Mouse (Mus musculus) C2C12 (cell line): ENCODE measurements around the gene Tasp1. TPM values are rescaled to one million over a fixed set of nuclear protein-coding genes. Genes with fewer than 3 reads are reported as not detected.

Experiments
- H3K27me3 ChIP-seq: one replicate; pipeline ENCODE4 v1.6.1; 2011; ENCODE audit not compliant: control insufficient read depth, insufficient read depth, insufficient read length
- H3K36me3 ChIP-seq: one replicate; pipeline ENCODE4 v1.6.1; 2011; ENCODE audit not compliant: control insufficient read depth, insufficient read depth
- H3K4me3 ChIP-seq: one replicate; pipeline ENCODE4 v1.5.1; 2011; ENCODE audit warnings: mild to moderate bottlenecking, control low read depth; ENCODE audit not compliant: poor library complexity, insufficient read depth, severe bottlenecking
- H3K79me2 ChIP-seq: one replicate; pipeline ENCODE4 v1.6.1; 2011; ENCODE audit not compliant: control insufficient read depth, insufficient read depth
- H3K79me3 ChIP-seq: one replicate; pipeline ENCODE4 v1.6.1; 2011; ENCODE audit warnings: low read depth, control low read depth
- H3ac ChIP-seq: one replicate; pipeline ENCODE3; 2011; ENCODE audit warnings: low read depth; ENCODE audit not compliant: control insufficient read depth, insufficient read length
- CEBPB ChIP-seq: IDR thresholded peaks from one replicate; pipeline ENCODE4 v1.6.1; 2011; ENCODE audit warnings: low read depth, mild to moderate bottlenecking, control low read depth, moderate library complexity
- CTCF ChIP-seq: IDR thresholded peaks from one replicate; pipeline ENCODE4 v1.5.1; 2011; ENCODE audit not compliant: control insufficient read depth, insufficient read depth, insufficient read length
- FOSL1 ChIP-seq: IDR thresholded peaks from one replicate; pipeline ENCODE4 v1.8.0; 2011; ENCODE audit warnings: mild to moderate bottlenecking, low read length; ENCODE audit not compliant: poor library complexity, insufficient read depth, severe bottlenecking
- MAX ChIP-seq: IDR thresholded peaks from one replicate; pipeline ENCODE4 v1.6.1; 2011; ENCODE audit warnings: mild to moderate bottlenecking, control low read depth
- MYOD1 ChIP-seq: IDR thresholded peaks from one replicate; pipeline ENCODE4 v1.6.1; 2011; ENCODE audit warnings: low read depth; ENCODE audit not compliant: control insufficient read depth, insufficient read length
- MYOG ChIP-seq: IDR thresholded peaks from one replicate; pipeline ENCODE4 v1.6.1; 2011; ENCODE audit not compliant: control insufficient read depth, insufficient read length; ENCODE audit errors: extremely low read depth
- USF1 ChIP-seq: IDR thresholded peaks from one replicate; pipeline ENCODE4 v1.6.1; 2011; ENCODE audit warnings: low read depth, mild to moderate bottlenecking, control low read depth, moderate library complexity
- polyA plus RNA-seq: library from polyadenylated mRNA; unstranded; fragments of >200 nt; fragmentation: generic; extraction: Trizol; gene quantifications from one replicate; pipeline ENCODE4 v1.2.1, GENCODE M21; 2012; ENCODE audit warnings: missing spikeins

The Tasp1 gene
- polyA plus RNA-seq, 1 experiment = 5.5 TPM

DNA sequence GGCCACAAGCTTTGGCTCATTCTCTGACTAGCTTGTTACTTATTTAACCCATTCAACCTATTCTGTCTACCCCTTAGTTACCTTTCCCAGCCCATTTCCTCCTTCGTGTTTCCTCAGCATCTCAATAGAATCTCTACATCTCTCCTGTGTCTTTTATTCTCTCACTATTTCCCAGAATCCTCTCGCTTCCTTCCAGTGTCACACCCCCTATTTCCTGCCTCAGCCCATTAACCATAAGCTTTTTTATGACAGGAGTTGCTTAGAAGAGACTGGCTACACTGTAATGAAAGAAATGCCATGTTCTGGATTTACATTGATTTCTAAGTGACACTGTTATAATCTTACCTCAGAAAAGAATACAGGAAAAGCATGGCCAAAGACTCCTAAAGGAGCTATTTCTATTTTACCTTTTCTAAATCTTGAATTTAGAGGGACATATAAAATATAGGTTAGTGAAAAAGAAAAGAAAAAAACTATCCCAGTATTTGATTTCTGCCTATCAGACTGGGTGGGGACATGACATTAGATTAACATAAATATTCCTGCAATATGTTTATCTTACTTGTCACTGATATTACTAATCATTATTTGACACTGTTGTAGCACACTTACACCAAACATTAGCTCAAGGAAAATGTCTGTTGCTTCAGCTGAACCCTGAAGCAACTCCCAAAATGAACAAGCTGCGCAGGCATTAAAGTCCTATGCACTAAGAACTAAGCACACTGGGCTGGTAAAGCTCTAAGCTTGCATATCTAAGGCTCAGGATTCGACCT is 6.3 kb downstream of the Tasp1 start:
- H3K27me3 ChIP-seq = no peaks in the 10 kb centered on the region
- TF ChIP-seq USF1 (no peak), MYOD1 (no peak), CEBPB (no peak), MYOG (no peak), MAX (no peak), CTCF (no peak)
- H3K79me2 ChIP-seq = peaks cover 78% of the 10 kb centered on the region
- peaks cover 13% of the 10 kb centered on the region for H3K36me3 ChIP-seq
- peaks cover 33% of the 10 kb centered on the region for H3K79me3 ChIP-seq
- H3K4me3 ChIP-seq = no peak overlapping the region
- no peak overlapping the region for H3ac ChIP-seq

- no peak for TF ChIP-seq CTCF
- TF ChIP-seq MAX = no peak
- no peak for TF ChIP-seq MYOG
- TF ChIP-seq CEBPB = no peak
- no peak for TF ChIP-seq FOSL1
- no peak for TF ChIP-seq USF1
- TF ChIP-seq MYOD1 = no peak
- H3K27me3 ChIP-seq = no peaks in the 10 kb centered on the region
Observed at GRCm38 (mm10) chr2:140058125-140058524, 8.5 kb downstream of the Tasp1 start.

DNA sequence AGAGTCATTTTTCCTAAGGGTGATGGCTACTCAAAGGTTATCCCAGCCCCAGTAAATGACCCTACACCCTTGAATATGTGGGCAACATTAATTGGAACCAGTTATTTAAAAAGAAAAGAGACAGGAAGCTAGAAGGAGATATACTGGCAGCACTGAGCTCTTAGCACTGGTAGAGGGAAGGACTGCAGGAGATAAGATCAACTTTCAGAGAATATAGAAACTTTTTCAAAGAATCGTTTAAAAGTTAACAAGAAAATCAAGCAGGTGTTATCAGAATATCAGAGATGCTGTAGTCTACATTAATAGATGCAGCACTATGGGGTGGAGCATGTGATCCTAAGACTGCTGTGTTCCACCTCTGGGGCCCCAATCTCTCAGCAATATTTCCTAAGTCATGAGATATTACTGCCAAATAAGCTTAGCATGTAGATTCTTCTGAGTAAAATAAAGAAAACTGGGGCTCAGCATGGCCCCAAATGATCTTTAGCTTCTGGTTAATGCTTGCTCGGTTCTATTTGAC is 14.9 kb downstream of the Tasp1 start:
- Histone ChIP-seq H3K27me3 (no peaks in the 10 kb centered on the region), H3K4me3 (no peak overlapping the region), H3ac (no peak overlapping the region), H3K79me2 (no peaks in the 10 kb centered on the region), H3K36me3 (peaks cover 69% of the 10 kb centered on the region), H3K79me3 (no peaks in the 10 kb centered on the region)
- TF ChIP-seq FOSL1 (no peak), MYOG (no peak), MYOD1 (no peak), CTCF (no peak), MAX (no peak), USF1 (no peak), CEBPB (no peak)

More at GRCm38 (mm10) chr2:140058125-140058524, 8.5 kb downstream of the Tasp1 start:
- no peak overlapping the region for H3ac ChIP-seq
- no peak overlapping the region for H3K4me3 ChIP-seq
- peaks cover 21% of the 10 kb centered on the region for H3K79me3 ChIP-seq
- peaks cover 57% of the 10 kb centered on the region for H3K79me2 ChIP-seq
- peaks cover 33% of the 10 kb centered on the region for H3K36me3 ChIP-seq

- Histone ChIP-seq H3K79me2 (no peaks in the 10 kb centered on the region), H3K79me3 (no peaks in the 10 kb centered on the region), H3ac (no peak overlapping the region), H3K27me3 (no peaks in the 10 kb centered on the region), H3K4me3 (no peak overlapping the region), H3K36me3 (peaks cover 52% of the 10 kb centered on the region)
- TF ChIP-seq FOSL1 (no peak), CTCF (no peak), MYOG (no peak), USF1 (no peak), CEBPB (no peak), MAX (no peak), MYOD1 (no peak)
Observed at GRCm38 (mm10) chr2:140042522-140043131, 24.0 kb downstream of the Tasp1 start.

DNA sequence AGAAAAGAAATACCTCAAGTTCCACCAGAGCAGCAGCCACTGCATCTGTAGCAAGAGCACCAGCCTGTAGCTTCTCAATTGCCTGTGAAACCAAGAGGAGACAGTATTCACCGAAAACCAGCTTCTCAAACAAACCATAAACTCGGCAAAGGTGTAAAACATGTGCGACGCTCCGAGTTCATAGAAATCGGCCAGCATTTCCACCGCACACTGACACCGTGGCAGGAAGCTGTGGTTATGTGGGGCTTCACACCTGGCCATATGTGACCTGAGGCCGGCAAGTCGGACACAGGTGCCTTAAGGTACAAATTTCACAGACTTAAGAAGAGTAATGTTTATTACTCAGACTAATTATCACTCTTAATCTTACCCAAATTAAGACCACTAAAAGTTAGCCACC is 24.5 kb downstream of the Tasp1 start:
- no peak for TF ChIP-seq MAX
- no peak for TF ChIP-seq CTCF
- no peak for TF ChIP-seq FOSL1
- no peak for TF ChIP-seq MYOG
- no peak for TF ChIP-seq CEBPB
- TF ChIP-seq USF1 = no peak
- no peak for TF ChIP-seq MYOD1
- H3K79me3 ChIP-seq = no peaks in the 10 kb centered on the region
- no peak overlapping the region for H3ac ChIP-seq
- no peaks in the 10 kb centered on the region for H3K79me2 ChIP-seq
- no peaks in the 10 kb centered on the region for H3K27me3 ChIP-seq
- H3K4me3 ChIP-seq = no peak overlapping the region
- H3K36me3 ChIP-seq = peaks cover 50% of the 10 kb centered on the region
